Mouse (Mus musculus) lung, embryonic 14.5 days (tissue): ENCODE data around the gene Map1s. TPM values are rescaled to one million over a fixed set of nuclear protein-coding genes. Genes with fewer than 3 reads are reported as not detected.

Experiments used
- ATAC-seq: fragments of 200-750 bp; cut with Nextera tagmentation; 2 replicates; pipeline ENCODE4 v1.8.0; 2017; ENCODE audit warnings: mild to moderate bottlenecking, moderate TSS enrichment, moderate library complexity; ENCODE audit not compliant: insufficient read depth
- DNase-seq: peaks from one replicate; pipeline ENCODE4 v3.0.0-alpha.2; 2015
- H3K27ac ChIP-seq: fragments of 300-500 bp; sonication (generic); 2 replicates; pipeline ENCODE4 v1.5.1; 2014; ENCODE audit warnings: low read depth, mild to moderate bottlenecking, moderate library complexity
- H3K27me3 ChIP-seq: fragments of 300-500 bp; sonication (generic); 2 replicates; pipeline ENCODE4 v1.6.1; 2014; ENCODE audit warnings: low read length, control low read depth; ENCODE audit not compliant: insufficient read depth
- H3K36me3 ChIP-seq: fragments of 300-500 bp; sonication (generic); 2 replicates; pipeline ENCODE4 v1.6.1; 2014; ENCODE audit warnings: control low read depth; ENCODE audit not compliant: insufficient read depth
- H3K4me1 ChIP-seq: fragments of 300-500 bp; sonication (generic); 2 replicates; pipeline ENCODE4 v1.6.1; 2014; ENCODE audit warnings: antibody characterized with exemption, control low read depth; ENCODE audit not compliant: insufficient read depth
- H3K4me2 ChIP-seq: fragments of 300-500 bp; sonication (generic); 2 replicates; pipeline ENCODE4 v1.6.1; 2014; ENCODE audit warnings: mild to moderate bottlenecking
- H3K4me3 ChIP-seq: fragments of 300-500 bp; sonication (generic); 2 replicates; pipeline ENCODE4 v1.5.1; 2014; ENCODE audit warnings: low read depth, low read length
- H3K9ac ChIP-seq: fragments of 300-500 bp; sonication (generic); 2 replicates; pipeline ENCODE4 v1.6.1; 2014
- H3K9me3 ChIP-seq: fragments of 300-500 bp; sonication (generic); 2 replicates; pipeline ENCODE4 v1.6.1; 2016; ENCODE audit warnings: low read depth, low read length, control low read depth
- CTCF ChIP-seq: IDR thresholded peaks from 2 replicates; pipeline ENCODE4 v1.5.1; 2016; ENCODE audit warnings: antibody characterized with exemption, low read depth
- WGBS: fragments of 180-500 bp; shearing (Covaris S2); extraction: QIAGEN DNeasy Blood & Tissue Kit; methylation state at CpG from one replicate; pipeline ENCODE4 v1.1.7; 2014; 5-methylcytosine and 5-hydroxymethylcytosine counted together
- polyA plus RNA-seq: library from polyadenylated mRNA; unstranded; fragments of >200 nt; fragmentation: Nextera tagmentation; extraction: Ambion mirVana; gene quantifications from 2 replicates; pipeline ENCODE4 v1.2.1, GENCODE M21; 2014

The Map1s gene
- polyA plus RNA-seq, 1 experiment from 2014 or later, result 54.4 TPM

- no peaks in the 10 kb centered on the region for H3K27me3 ChIP-seq
- no peaks in the 10 kb centered on the region for H3K4me1 ChIP-seq
- peaks cover 4% of the 10 kb centered on the region; the same call in 1 of the 2 replicates for H3K36me3 ChIP-seq
- WGBS, result 89% methylated on average over 4 of the region's 4 CpGs
- H3K27ac ChIP-seq, result no peak overlapping the region
- no peak for ATAC-seq
- DNase-seq, result no peak
- no peak overlapping the region for H3K4me2 ChIP-seq
- no peak for TF ChIP-seq CTCF
- no peak overlapping the region for H3K4me3 ChIP-seq
- H3K9ac ChIP-seq, result no peak overlapping the region
- H3K9me3 ChIP-seq, result no peaks in the 10 kb centered on the region
Measured at GRCm38 (mm10) chr8:70925754-70926153, 20.0 kb downstream of the Map1s start.

- Histone ChIP-seq H3K9me3 (no peaks in the 10 kb centered on the region), H3K4me2 (no peak overlapping the region), H3K9ac (no peak overlapping the region), H3K27ac (no peak overlapping the region), H3K4me1 (no peaks in the 10 kb centered on the region), H3K27me3 (no peaks in the 10 kb centered on the region), H3K4me3 (no peak overlapping the region), H3K36me3 (no peaks in the 10 kb centered on the region)
- WGBS, result 90% methylated on average over 5 of the region's 5 CpGs
- ATAC-seq, result no peak
- no peak for DNase-seq
- TF ChIP-seq CTCF, result no peak
Measured at GRCm38 (mm10) chr8:70926396-70926795, 20.7 kb downstream of the Map1s start.

- H3K9ac ChIP-seq, result no peak overlapping the region
- no peak for TF ChIP-seq CTCF
- no peak overlapping the region for H3K4me3 ChIP-seq
- H3K4me1 ChIP-seq, result no peaks in the 10 kb centered on the region
- DNase-seq, result peak; percentile 27
- 74% methylated on average over 3 of the region's 3 CpGs for WGBS
- no peaks in the 10 kb centered on the region for H3K27me3 ChIP-seq
- ATAC-seq, result no peak
- no peaks in the 10 kb centered on the region for H3K36me3 ChIP-seq
- no peaks in the 10 kb centered on the region for H3K9me3 ChIP-seq
- H3K27ac ChIP-seq, result no peak overlapping the region
- no peak overlapping the region for H3K4me2 ChIP-seq
Measured at GRCm38 (mm10) chr8:70928096-70928495, 22.4 kb downstream of the Map1s start.

GRCm38 (mm10) chr8:70928778-70929322 lies 23.1 kb downstream of the Map1s start:
- H3K27ac ChIP-seq, result no peak overlapping the region
- H3K9ac ChIP-seq, result no peak overlapping the region
- 74% methylated on average over 5 of the region's 5 CpGs for WGBS
- DNase-seq (no peak), ATAC-seq (no peak)
- no peaks in the 10 kb centered on the region for H3K4me1 ChIP-seq
- no peak overlapping the region for H3K4me2 ChIP-seq
- no peak for TF ChIP-seq CTCF
- H3K4me3 ChIP-seq, result no peak overlapping the region
- no peaks in the 10 kb centered on the region for H3K27me3 ChIP-seq
- H3K9me3 ChIP-seq, result no peaks in the 10 kb centered on the region
- no peaks in the 10 kb centered on the region for H3K36me3 ChIP-seq

- Histone ChIP-seq H3K4me2 (no peak overlapping the region), H3K9me3 (no peaks in the 10 kb centered on the region), H3K36me3 (no peaks in the 10 kb centered on the region), H3K4me3 (no peak overlapping the region), H3K4me1 (no peaks in the 10 kb centered on the region), H3K27me3 (no peaks in the 10 kb centered on the region), H3K27ac (no peak overlapping the region), H3K9ac (no peak overlapping the region)
- DNase-seq (no peak), ATAC-seq (no peak)
- no peak for TF ChIP-seq CTCF
- WGBS, result 90% methylated on average over 11 of the region's 11 CpGs
Measured at GRCm38 (mm10) chr8:70931731-70932130, 26.0 kb downstream of the Map1s start.

- Histone ChIP-seq H3K27ac (no peak overlapping the region), H3K27me3 (no peaks in the 10 kb centered on the region), H3K4me3 (no peak overlapping the region), H3K4me2 (no peak overlapping the region), H3K36me3 (no peaks in the 10 kb centered on the region), H3K9ac (no peak overlapping the region), H3K4me1 (no peaks in the 10 kb centered on the region), H3K9me3 (no peaks in the 10 kb centered on the region)
- DNase-seq, result peak; percentile 33
- TF ChIP-seq CTCF, result no peak
- 73% methylated on average over 4 of the region's 4 CpGs for WGBS
- no peak for ATAC-seq
Measured at GRCm38 (mm10) chr8:70933036-70933435, 27.3 kb downstream of the Map1s start.

GRCm38 (mm10) chr8:70934786-70935185 lies 29.1 kb downstream of the Map1s start:
- TF ChIP-seq CTCF, result no peak
- ATAC-seq (no peak), DNase-seq (no peak)
- 47% methylated on average over 7 of the region's 7 CpGs for WGBS
- H3K27me3 ChIP-seq, result no peaks in the 10 kb centered on the region
- no peaks in the 10 kb centered on the region for H3K36me3 ChIP-seq
- H3K9me3 ChIP-seq, result no peaks in the 10 kb centered on the region
- H3K4me2 ChIP-seq, result no peak overlapping the region
- H3K27ac ChIP-seq, result no peak overlapping the region
- H3K4me1 ChIP-seq, result no peaks in the 10 kb centered on the region
- H3K4me3 ChIP-seq, result no peak overlapping the region
- no peak overlapping the region for H3K9ac ChIP-seq

- H3K4me1 ChIP-seq, result no peaks in the 10 kb centered on the region
- no peak overlapping the region for H3K27ac ChIP-seq
- WGBS, result 84% methylated on average over 6 of the region's 6 CpGs
- DNase-seq (no peak), ATAC-seq (no peak)
- no peak overlapping the region for H3K4me3 ChIP-seq
- no peaks in the 10 kb centered on the region for H3K9me3 ChIP-seq
- no peaks in the 10 kb centered on the region for H3K27me3 ChIP-seq
- H3K9ac ChIP-seq, result no peak overlapping the region
- TF ChIP-seq CTCF, result no peak
- no peaks in the 10 kb centered on the region for H3K36me3 ChIP-seq
- no peak overlapping the region for H3K4me2 ChIP-seq
Measured at GRCm38 (mm10) chr8:70937200-70937599, 31.5 kb downstream of the Map1s start.
